Mouse (Mus musculus) hindbrain, embryonic 15.5 days (tissue): ENCODE results near the gene Pard3b. TPM values are rescaled to one million over a fixed set of nuclear protein-coding genes. Genes with fewer than 3 reads are reported as not detected.

Experiments
- ATAC-seq: fragments of 200-750 bp; cut with Nextera tagmentation; 2 replicates; pipeline ENCODE4 v1.8.0; 2017; ENCODE audit warnings: low read depth, moderate number of reproducible peaks, moderate TSS enrichment; ENCODE audit not compliant: low FRiP score
- H3K27ac ChIP-seq: fragments of 300-500 bp; sonication (generic); replicated peaks from 2 replicates; pipeline ENCODE4 v1.5.1; 2015; ENCODE audit warnings: mild to moderate bottlenecking, inconsistent platforms
- H3K27me3 ChIP-seq: fragments of 300-500 bp; sonication (generic); 2 replicates; pipeline ENCODE4 v1.6.1; 2015; ENCODE audit warnings: control low read depth, inconsistent platforms
- H3K36me3 ChIP-seq: fragments of 300-500 bp; sonication (generic); 2 replicates; pipeline ENCODE4 v1.6.1; 2015; ENCODE audit warnings: control low read depth, inconsistent platforms
- H3K4me1 ChIP-seq: fragments of 300-500 bp; sonication (generic); replicated peaks from 2 replicates; pipeline ENCODE4 v1.6.1; 2015; ENCODE audit warnings: control low read depth, inconsistent platforms
- H3K4me2 ChIP-seq: fragments of 300-500 bp; sonication (generic); 2 replicates; pipeline ENCODE4 v1.6.1; 2015; ENCODE audit warnings: moderate library complexity, mild to moderate bottlenecking, inconsistent platforms
- H3K4me3 ChIP-seq: fragments of 300-500 bp; sonication (generic); 2 replicates; pipeline ENCODE4 v1.5.1; 2015; ENCODE audit warnings: mild to moderate bottlenecking, inconsistent platforms
- H3K9ac ChIP-seq: fragments of 300-500 bp; sonication (generic); 2 replicates; pipeline ENCODE4 v1.6.1; 2015; ENCODE audit warnings: inconsistent platforms
- H3K9me3 ChIP-seq: fragments of 300-500 bp; sonication (generic); 2 replicates; pipeline ENCODE4 v1.6.1; 2016; ENCODE audit warnings: control low read depth, inconsistent platforms
- WGBS: fragments of 180-500 bp; shearing (Covaris S2); methylation state at CpG from one replicate; pipeline ENCODE4 v1.1.7; 2015; 5-methylcytosine and 5-hydroxymethylcytosine counted together
- polyA plus RNA-seq: library from polyadenylated mRNA; unstranded; fragments of >200 nt; fragmentation: Nextera tagmentation; extraction: Ambion mirVana; gene quantifications from 2 replicates; pipeline ENCODE4 v1.2.1, GENCODE M21; 2015

Gene Pard3b
- polyA plus RNA-seq, 1 experiment from 2014 or later = 9.0 TPM

DNA sequence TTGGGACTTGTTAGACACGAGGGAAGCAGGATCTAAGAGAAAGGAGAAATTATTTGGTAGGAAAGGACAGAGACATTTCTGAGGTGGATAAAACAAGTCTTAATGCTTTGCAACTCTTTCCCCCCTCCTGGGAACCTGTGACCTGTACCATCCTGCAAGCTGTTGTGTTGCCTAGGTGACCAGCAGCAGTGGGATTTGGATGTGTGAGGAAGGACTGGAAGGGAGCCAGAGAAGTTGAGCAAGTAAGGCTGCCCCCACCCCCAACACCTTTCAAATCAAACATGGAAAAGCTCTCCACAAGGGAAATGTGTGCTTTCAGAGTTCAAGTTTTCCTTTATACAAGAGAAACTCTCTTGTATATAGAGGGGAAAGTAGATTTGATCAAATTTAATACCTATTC lies 595.4 kb downstream of the Pard3b start:
- H3K27me3 ChIP-seq = no peaks in the 10 kb centered on the region
- no peak overlapping the region for H3K4me3 ChIP-seq
- no peak overlapping the region for H3K27ac ChIP-seq
- 40% methylated on average over 1 of the region's 1 CpGs for WGBS
- no peak overlapping the region for H3K9ac ChIP-seq
- ATAC-seq = no peak
- H3K4me2 ChIP-seq = no peak overlapping the region
- H3K9me3 ChIP-seq = no peaks in the 10 kb centered on the region
- H3K4me1 ChIP-seq = peaks cover 6% of the 10 kb centered on the region
- no peaks in the 10 kb centered on the region for H3K36me3 ChIP-seq

DNA sequence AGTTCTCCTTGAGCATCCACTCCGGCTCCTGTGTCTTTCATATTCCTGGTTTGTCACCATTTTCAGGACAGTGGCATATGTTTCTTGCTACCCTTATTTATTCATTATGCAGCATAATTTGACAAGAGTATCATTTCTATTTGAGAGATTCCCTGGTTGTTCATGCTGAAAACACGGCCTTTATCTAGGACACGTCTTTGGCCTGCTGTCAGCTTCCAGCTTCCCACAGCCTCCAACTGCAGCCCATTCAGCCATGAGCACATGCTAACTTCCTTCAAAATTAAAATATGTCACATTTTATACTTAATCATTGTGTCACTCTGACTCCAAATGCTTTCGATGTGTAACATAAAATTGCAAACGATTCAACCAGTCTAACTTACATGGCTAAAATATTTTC lies 596.5 kb downstream of the Pard3b start:
- Histone ChIP-seq H3K9me3 (no peaks in the 10 kb centered on the region), H3K27me3 (no peaks in the 10 kb centered on the region), H3K4me2 (no peak overlapping the region), H3K9ac (no peak overlapping the region), H3K4me1 (peaks cover 6% of the 10 kb centered on the region), H3K4me3 (no peak overlapping the region), H3K27ac (no peak overlapping the region), H3K36me3 (no peaks in the 10 kb centered on the region)
- 70% methylated on average over 5 of the region's 5 CpGs for WGBS
- no peak for ATAC-seq

DNA sequence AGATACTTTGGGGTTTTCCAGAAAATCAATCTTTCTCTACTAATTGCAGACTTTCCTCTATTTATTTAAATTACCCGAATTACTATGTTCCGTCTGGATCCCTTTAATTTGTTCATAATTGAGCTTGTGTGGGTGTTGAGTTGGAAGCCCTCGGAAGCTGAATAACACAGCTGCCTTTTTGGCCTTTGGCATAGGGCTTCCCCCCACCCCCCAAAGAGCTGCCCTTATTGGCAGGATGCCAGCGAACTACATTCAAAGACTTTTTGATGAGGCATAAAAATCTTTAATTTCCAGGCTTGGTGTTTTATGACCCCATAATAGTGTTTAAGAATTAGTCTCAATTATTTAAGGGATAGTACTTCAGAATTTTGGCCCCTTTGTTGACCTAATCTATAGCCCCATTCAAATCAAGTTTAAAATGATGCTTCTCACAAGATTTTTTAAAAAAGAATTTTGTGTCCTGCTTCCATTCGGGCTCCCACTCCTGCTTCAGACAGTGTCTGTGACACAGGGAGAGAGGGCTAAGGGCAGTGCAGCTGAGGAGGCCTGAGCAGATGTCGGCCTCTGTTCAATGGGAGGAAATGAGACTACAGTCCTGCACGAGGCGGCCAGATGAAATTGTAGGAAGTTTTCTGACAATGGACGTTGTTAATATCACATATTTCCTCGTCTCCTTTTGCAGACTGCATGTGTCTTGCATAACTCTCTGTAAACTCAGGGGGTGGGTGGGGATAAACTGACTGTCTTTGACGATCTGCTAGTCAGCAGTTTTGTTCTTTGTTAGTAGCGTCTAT lies 605.8 kb downstream of the Pard3b start:
- H3K4me2 ChIP-seq = no peak overlapping the region
- ATAC-seq = no peak
- H3K27ac ChIP-seq = no peak overlapping the region
- H3K4me1 ChIP-seq = peaks cover 5% of the 10 kb centered on the region; the same call in 1 of the 2 replicates
- H3K36me3 ChIP-seq = no peaks in the 10 kb centered on the region
- no peak overlapping the region for H3K4me3 ChIP-seq
- H3K27me3 ChIP-seq = no peaks in the 10 kb centered on the region
- no peak overlapping the region for H3K9ac ChIP-seq
- H3K9me3 ChIP-seq = no peaks in the 10 kb centered on the region
- 32% methylated on average over 12 of the region's 12 CpGs for WGBS

DNA sequence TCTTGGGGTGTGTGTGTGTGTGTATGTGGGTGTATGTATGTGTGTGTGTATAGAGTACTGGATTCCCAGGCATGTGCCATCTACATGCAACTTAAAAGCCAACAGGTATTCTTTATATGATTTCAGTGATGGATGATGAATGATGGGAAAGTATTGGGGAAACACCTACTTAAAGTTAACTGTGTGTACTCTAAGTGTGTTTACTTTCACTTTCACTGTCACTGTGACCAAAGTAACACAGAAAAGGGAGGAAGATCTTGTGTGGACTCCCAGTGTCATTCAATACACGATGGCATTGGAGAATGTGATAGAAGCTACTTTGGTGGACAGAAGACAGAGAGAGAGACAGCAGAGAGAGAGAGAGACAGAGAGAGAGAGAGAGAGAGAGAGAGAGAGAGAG lies 613.8 kb downstream of the Pard3b start:
- Histone ChIP-seq H3K36me3 (no peaks in the 10 kb centered on the region), H3K4me3 (no peak overlapping the region), H3K27me3 (no peaks in the 10 kb centered on the region), H3K4me1 (no peaks in the 10 kb centered on the region), H3K9ac (no peak overlapping the region), H3K27ac (no peak overlapping the region), H3K9me3 (no peaks in the 10 kb centered on the region), H3K4me2 (no peak overlapping the region)
- WGBS = 84% methylated on average over 1 of the region's 1 CpGs
- no peak for ATAC-seq

DNA sequence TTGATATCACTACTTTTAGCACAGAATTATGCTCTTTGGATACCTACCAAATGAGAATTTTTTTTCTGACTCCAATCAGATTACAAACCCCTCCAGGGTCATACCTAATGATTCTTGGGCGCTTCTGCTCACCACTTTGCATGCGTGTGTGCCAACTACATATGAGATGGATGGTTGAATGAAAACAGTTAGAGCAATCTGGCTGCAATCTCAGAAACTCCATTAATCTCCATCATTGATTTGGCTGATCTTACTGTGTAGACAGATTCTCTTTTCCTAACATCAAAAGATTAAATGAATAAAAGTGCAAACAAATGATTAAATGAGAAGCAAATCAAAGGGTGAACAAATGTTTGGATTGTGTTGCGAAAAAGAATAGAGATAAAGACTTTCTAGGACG lies 615.7 kb downstream of the Pard3b start:
- 72% methylated on average over 4 of the region's 4 CpGs for WGBS
- no peaks in the 10 kb centered on the region for H3K36me3 ChIP-seq
- H3K4me2 ChIP-seq = no peak overlapping the region
- H3K4me1 ChIP-seq = no peaks in the 10 kb centered on the region
- H3K9ac ChIP-seq = no peak overlapping the region
- no peaks in the 10 kb centered on the region for H3K9me3 ChIP-seq
- no peak overlapping the region for H3K4me3 ChIP-seq
- no peak for ATAC-seq
- H3K27me3 ChIP-seq = no peaks in the 10 kb centered on the region
- H3K27ac ChIP-seq = no peak overlapping the region

DNA sequence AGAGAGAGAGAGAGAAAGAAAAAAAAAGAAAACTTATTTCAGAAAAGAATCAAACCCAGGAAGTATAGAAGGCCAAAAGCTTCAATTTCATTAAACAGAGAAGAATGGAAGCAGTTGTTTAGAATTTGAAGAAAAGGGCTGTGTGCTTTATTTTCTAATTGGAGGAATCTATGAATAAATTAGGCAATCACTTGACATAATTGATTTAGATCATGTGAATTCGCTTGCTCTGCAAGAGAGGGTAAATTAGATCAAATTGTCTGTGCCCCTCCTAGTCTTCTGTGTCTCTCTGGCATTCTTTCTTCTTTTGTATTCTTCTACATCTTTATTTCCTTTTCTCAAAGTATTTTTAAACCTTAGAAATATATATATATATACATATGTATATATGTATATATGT lies 616.3 kb downstream of the Pard3b start:
- no peak overlapping the region for H3K9ac ChIP-seq

DNA sequence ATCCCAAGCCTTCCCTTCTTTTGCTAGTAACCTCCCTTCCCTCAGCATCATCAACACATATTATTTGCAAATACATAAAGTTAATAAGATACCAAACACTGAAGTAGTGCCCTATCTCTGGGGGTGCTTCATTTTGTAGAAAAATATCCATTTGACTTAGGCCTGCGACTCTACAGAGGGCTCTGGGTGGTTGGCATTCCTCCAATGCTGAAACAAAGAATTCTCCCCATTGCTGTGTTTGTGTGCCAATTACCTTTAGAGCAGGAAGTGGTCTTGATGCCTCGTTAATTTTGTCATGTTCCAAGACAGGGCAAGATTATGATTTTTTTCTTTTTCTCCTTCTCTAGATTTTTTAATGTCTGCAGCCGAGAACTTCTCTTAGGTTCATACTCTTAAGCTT lies 637.8 kb downstream of the Pard3b start:
- H3K4me3 ChIP-seq = no peak overlapping the region
- H3K36me3 ChIP-seq = no peaks in the 10 kb centered on the region
- H3K4me2 ChIP-seq = no peak overlapping the region
- no peaks in the 10 kb centered on the region for H3K4me1 ChIP-seq
- 68% methylated on average over 3 of the region's 3 CpGs for WGBS
- no peaks in the 10 kb centered on the region for H3K9me3 ChIP-seq
- no peak overlapping the region for H3K27ac ChIP-seq
- ATAC-seq = no peak
- no peaks in the 10 kb centered on the region for H3K27me3 ChIP-seq
- no peak overlapping the region for H3K9ac ChIP-seq

More for the DNA sequence above, 616.3 kb downstream of the Pard3b start:
- ATAC-seq = no peak
- 64% methylated on average over 1 of the region's 1 CpGs for WGBS
- no peaks in the 10 kb centered on the region for H3K36me3 ChIP-seq
- no peaks in the 10 kb centered on the region for H3K9me3 ChIP-seq
- no peak overlapping the region for H3K4me2 ChIP-seq
- no peaks in the 10 kb centered on the region for H3K27me3 ChIP-seq
- H3K4me1 ChIP-seq = no peaks in the 10 kb centered on the region
- no peak overlapping the region for H3K4me3 ChIP-seq
- no peak overlapping the region for H3K27ac ChIP-seq

DNA sequence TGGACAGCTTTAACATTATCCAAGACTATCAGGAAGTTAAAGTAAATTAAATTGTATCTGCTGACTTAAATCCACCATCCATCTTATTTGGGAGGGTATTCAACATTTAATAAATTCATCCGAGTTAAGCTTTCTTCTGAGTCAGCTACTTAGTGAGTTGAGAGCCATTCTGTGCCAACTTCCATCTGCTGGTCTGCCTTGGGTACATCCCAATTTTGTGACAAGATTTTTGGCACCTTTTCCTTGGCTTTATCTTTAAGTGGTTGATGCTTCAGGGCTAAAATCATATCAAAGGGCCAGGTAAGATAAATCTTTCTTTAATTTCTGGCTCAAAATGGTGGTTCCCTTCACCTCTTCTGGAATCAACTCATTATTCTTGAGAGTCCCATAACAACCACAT lies 640.0 kb downstream of the Pard3b start:
- WGBS = 62% methylated on average over 1 of the region's 1 CpGs
- no peaks in the 10 kb centered on the region for H3K4me1 ChIP-seq
- H3K27ac ChIP-seq = no peak overlapping the region
- no peaks in the 10 kb centered on the region for H3K36me3 ChIP-seq
- H3K27me3 ChIP-seq = no peaks in the 10 kb centered on the region
- ATAC-seq = no peak
- no peak overlapping the region for H3K4me2 ChIP-seq
- no peak overlapping the region for H3K4me3 ChIP-seq
- H3K9me3 ChIP-seq = no peaks in the 10 kb centered on the region
- H3K9ac ChIP-seq = no peak overlapping the region

DNA sequence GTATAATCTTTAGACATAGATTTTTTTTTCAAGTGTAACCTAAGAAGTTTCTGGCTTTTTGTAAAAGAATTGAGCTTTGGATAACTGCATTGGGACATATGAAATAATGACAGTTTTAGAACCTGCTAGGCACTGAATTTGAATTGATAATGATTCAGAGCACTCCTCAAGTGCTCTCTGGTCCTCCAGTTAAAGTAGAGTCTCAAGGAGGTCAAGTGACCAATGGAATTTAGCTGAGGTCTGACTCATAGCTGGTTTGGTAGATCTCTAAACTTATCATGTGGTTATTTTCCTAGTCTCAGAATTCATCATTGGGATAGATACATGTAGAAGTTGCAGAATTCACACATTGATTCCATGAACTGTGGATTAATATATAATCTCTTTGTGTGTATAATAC lies 642.0 kb downstream of the Pard3b start:
- H3K27ac ChIP-seq = no peak overlapping the region
- H3K4me3 ChIP-seq = no peak overlapping the region
- H3K4me2 ChIP-seq = no peak overlapping the region
- no peaks in the 10 kb centered on the region for H3K27me3 ChIP-seq
- no peaks in the 10 kb centered on the region for H3K9me3 ChIP-seq
- H3K4me1 ChIP-seq = no peaks in the 10 kb centered on the region
- H3K9ac ChIP-seq = no peak overlapping the region
- H3K36me3 ChIP-seq = no peaks in the 10 kb centered on the region
- no peak for ATAC-seq

DNA sequence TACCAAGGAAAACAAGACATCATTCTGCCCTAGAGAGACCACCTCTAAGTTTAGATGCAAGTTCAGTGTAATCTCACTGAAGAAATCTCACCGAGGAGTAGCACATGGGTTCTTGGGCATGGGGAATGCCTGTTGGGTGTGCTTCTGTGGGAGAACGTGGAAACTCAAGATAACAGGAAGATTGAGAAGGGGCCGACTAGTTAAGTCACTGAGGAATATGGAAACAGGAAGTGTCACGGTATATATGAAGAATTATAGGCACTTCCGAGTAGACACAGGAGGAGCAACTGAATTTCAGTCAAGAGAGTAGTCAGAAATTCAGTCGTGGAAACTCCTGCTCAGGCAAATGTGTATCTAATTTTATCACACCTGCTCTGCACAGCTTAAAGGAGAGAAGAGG lies 644.2 kb downstream of the Pard3b start:
- Histone ChIP-seq H3K27ac (no peak overlapping the region), H3K9me3 (no peaks in the 10 kb centered on the region), H3K36me3 (no peaks in the 10 kb centered on the region), H3K9ac (no peak overlapping the region), H3K4me2 (no peak overlapping the region), H3K4me3 (no peak overlapping the region), H3K27me3 (no peaks in the 10 kb centered on the region), H3K4me1 (no peaks in the 10 kb centered on the region)
- no peak for ATAC-seq
- WGBS = 90% methylated on average over 6 of the region's 6 CpGs

DNA sequence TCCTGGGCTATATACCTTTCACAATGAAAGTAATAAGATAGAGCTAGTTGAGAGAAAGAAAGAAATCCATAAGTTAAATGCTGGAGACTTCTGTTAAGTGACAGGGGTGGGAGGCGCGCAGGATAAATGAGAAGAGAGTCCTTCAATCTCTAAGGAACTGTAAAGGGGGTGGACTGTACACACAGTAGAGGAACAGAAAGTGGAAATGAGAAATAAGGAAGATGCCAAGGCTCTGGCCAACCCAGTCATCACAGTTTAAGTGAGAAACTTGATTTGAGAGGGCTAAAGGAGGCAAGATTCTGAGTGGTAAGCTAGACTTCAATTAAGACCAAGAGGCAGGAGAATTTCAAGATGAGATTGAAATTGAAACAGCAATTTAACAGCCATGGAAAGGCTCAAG lies 645.0 kb downstream of the Pard3b start:
- Histone ChIP-seq H3K27me3 (no peaks in the 10 kb centered on the region), H3K9ac (no peak overlapping the region), H3K27ac (no peak overlapping the region), H3K36me3 (no peaks in the 10 kb centered on the region), H3K4me1 (no peaks in the 10 kb centered on the region), H3K4me3 (no peak overlapping the region), H3K9me3 (no peaks in the 10 kb centered on the region), H3K4me2 (no peak overlapping the region)
- no peak for ATAC-seq
- WGBS = 99% methylated on average over 2 of the region's 2 CpGs

DNA sequence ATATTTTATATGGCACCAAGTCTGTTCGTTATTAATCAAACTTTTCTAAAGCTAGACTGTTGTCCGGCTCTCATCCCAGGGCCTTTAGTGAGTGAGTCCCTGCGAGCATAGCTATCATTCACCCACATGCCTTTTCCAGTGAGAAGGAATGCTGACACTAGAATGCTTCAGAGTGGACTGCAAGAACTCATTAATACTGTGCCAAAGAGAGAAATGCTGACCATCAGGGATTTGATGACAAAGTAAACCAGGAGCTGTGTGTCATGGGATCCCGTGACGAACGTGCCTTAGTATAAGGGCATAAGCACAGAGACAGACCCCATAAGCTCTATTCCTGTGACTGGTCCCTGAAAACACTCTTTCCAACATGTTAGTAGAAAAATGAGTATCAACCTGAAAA lies 670.8 kb downstream of the Pard3b start:
- no peak overlapping the region for H3K4me3 ChIP-seq
- WGBS = 78% methylated on average over 6 of the region's 6 CpGs
- no peak for ATAC-seq
- H3K4me2 ChIP-seq = no peak overlapping the region
- no peaks in the 10 kb centered on the region for H3K4me1 ChIP-seq
- H3K9me3 ChIP-seq = no peaks in the 10 kb centered on the region
- no peaks in the 10 kb centered on the region for H3K36me3 ChIP-seq
- no peaks in the 10 kb centered on the region for H3K27me3 ChIP-seq
- H3K9ac ChIP-seq = no peak overlapping the region
- no peak overlapping the region for H3K27ac ChIP-seq

DNA sequence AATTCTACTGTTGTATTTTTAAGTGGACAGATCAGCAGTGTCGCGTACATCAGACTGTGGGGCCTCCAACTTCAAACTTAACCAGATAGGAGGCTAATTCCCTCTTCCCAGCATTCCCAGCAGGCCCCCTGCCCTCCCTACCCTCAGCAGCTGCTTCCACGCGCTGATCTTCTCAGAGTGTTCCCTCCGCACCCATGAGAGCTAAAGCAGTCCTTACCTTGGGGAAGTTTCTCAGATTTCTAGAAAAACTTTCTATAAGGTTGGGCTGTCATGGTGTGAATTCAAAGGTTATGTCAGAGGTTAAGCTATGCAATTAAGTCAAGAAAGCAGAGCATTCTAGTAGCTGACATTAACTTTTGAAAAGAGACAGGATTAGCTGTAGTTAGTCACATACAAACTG lies 686.6 kb downstream of the Pard3b start:
- no peak for ATAC-seq
- Histone ChIP-seq H3K36me3 (no peaks in the 10 kb centered on the region), H3K27me3 (no peaks in the 10 kb centered on the region), H3K4me2 (no peak overlapping the region), H3K4me1 (no peaks in the 10 kb centered on the region), H3K27ac (no peak overlapping the region), H3K9ac (no peak overlapping the region), H3K9me3 (no peaks in the 10 kb centered on the region), H3K4me3 (no peak overlapping the region)
- 54% methylated on average over 5 of the region's 5 CpGs for WGBS
